Mouse (Mus musculus) neural tube, embryonic 15.5 days (tissue): ENCODE measurements around the gene Mthfsd. TPM values are rescaled to one million over a fixed set of nuclear protein-coding genes. Genes with fewer than 3 reads are reported as not detected.

Source experiments
- ATAC-seq: fragments of 200-750 bp; cut with Nextera tagmentation; 2 replicates; pipeline ENCODE4 v1.8.0; 2017; ENCODE audit warnings: mild to moderate bottlenecking, moderate TSS enrichment, moderate library complexity; ENCODE audit not compliant: low FRiP score
- H3K27ac ChIP-seq: fragments of 300-500 bp; sonication (generic); replicated peaks from 2 replicates; pipeline ENCODE4 v1.5.1; 2015; ENCODE audit warnings: mild to moderate bottlenecking, inconsistent platforms
- H3K27me3 ChIP-seq: fragments of 300-500 bp; sonication (generic); replicated peaks from 2 replicates; pipeline ENCODE4 v1.6.1; 2015; ENCODE audit warnings: inconsistent platforms
- H3K36me3 ChIP-seq: fragments of 300-500 bp; sonication (generic); 2 replicates; pipeline ENCODE4 v1.6.1; 2015; ENCODE audit warnings: inconsistent platforms
- H3K4me1 ChIP-seq: fragments of 300-500 bp; sonication (generic); 2 replicates; pipeline ENCODE4 v1.6.1; 2015; ENCODE audit warnings: inconsistent platforms
- H3K4me2 ChIP-seq: fragments of 300-500 bp; sonication (generic); 2 replicates; pipeline ENCODE4 v1.6.1; 2015; ENCODE audit warnings: inconsistent platforms, mild to moderate bottlenecking, moderate library complexity
- H3K4me3 ChIP-seq: fragments of 300-500 bp; sonication (generic); replicated peaks from 2 replicates; pipeline ENCODE4 v1.5.1; 2015; ENCODE audit warnings: mild to moderate bottlenecking, inconsistent platforms
- H3K9ac ChIP-seq: fragments of 300-500 bp; sonication (generic); replicated peaks from 2 replicates; pipeline ENCODE4 v1.6.1; 2015; ENCODE audit warnings: mild to moderate bottlenecking, inconsistent platforms
- H3K9me3 ChIP-seq: fragments of 300-500 bp; sonication (generic); replicated peaks from 2 replicates; pipeline ENCODE4 v1.6.1; 2016; ENCODE audit warnings: inconsistent platforms
- WGBS: fragments of 180-500 bp; shearing (Covaris S2); methylation state at CpG from one replicate; pipeline ENCODE4 v1.1.7; 2015; ENCODE audit warnings: mixed read lengths; 5-methylcytosine and 5-hydroxymethylcytosine counted together
- microRNA-seq: library from miRNA; unstranded; fragments of <30 nt; microRNA quantifications from one replicate; pipeline ENCODE4, GENCODE M21; 2017
- polyA plus RNA-seq: library from polyadenylated mRNA; unstranded; fragments of >200 nt; fragmentation: Nextera tagmentation; extraction: Ambion mirVana; gene quantifications from 2 replicates; pipeline ENCODE4 v1.2.1, GENCODE M21; 2015

The Mthfsd gene
- polyA plus RNA-seq, 1 experiment from 2014 or later = 50.6 TPM

DNA sequence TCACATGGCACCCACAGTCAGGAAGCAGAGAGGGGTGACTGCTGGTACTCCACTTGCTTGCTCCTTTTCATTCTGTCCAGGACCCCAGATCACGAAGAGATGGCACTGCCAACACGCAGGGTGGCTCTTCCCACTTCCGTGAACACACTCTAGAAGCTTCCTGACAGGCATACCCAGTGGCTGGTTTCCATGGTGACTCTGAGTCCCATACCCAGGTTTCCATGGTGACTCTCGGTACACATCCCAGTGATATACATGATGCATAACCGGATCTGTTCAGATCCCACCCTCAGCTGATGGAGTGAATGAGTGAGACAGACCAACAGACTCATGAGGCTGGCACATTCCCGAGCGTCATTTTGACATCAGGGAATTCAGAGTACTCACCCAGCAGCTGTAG, 49.1 kb downstream of the Mthfsd start:
- no peak overlapping the region for H3K27ac ChIP-seq
- H3K4me2 ChIP-seq = no peak overlapping the region
- H3K9me3 ChIP-seq = no peaks in the 10 kb centered on the region
- H3K27me3 ChIP-seq = peaks cover 21% of the 10 kb centered on the region
- 54% methylated on average over 7 of the region's 7 CpGs for WGBS
- no peak overlapping the region for H3K4me3 ChIP-seq
- no peak overlapping the region for H3K9ac ChIP-seq
- ATAC-seq = peak; percentile 69; the same call in 1 of the 2 replicates
- peaks cover 20% of the 10 kb centered on the region for H3K4me1 ChIP-seq
- H3K36me3 ChIP-seq = no peaks in the 10 kb centered on the region

DNA sequence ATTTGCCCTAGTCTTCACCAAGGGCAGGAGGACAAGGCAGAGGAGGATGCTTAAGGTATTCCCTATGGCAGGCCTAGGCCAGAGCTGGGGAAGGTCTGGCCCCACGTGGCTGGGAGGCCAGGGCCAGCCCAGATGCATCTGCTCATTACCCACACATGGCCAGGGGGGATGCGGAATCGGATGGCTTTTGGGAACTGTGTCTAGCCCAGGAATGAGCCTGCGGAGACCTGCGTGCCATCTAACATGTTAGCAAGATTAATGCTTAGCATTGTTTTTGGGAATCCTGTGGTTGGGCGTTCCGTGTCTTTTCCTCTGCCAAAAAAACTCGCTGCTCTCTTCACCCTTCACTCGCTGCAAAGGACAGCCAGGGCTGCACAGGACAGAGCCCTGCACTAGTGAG, 50.1 kb downstream of the Mthfsd start:
- H3K9ac ChIP-seq = no peak overlapping the region
- 50% methylated on average over 9 of the region's 9 CpGs for WGBS
- no peaks in the 10 kb centered on the region for H3K9me3 ChIP-seq
- H3K4me1 ChIP-seq = peaks cover 14% of the 10 kb centered on the region
- H3K36me3 ChIP-seq = no peaks in the 10 kb centered on the region
- peaks cover 15% of the 10 kb centered on the region for H3K27me3 ChIP-seq
- ATAC-seq = no peak
- H3K4me2 ChIP-seq = no peak overlapping the region
- no peak overlapping the region for H3K27ac ChIP-seq
- no peak overlapping the region for H3K4me3 ChIP-seq

DNA sequence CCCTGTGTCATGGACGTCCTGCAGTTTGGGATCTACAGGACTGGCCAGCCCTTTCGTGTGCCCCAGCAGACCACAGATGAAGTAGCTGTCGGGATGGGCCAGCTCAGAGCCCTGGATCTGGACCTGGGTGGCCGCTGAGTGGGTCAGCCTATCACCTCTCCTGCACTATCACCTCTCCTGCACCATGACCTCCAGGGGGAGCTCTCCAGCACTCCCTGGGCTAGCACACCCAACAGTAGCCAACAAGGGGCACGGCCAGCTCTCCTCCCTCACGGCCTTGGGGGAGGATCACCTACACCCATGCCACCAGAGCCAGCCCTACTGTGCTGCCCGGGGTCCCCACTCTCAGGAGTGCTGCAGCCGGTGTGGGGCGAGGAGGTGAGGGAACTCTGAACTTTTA, 60.8 kb downstream of the Mthfsd start:
- 70% methylated on average over 9 of the region's 9 CpGs for WGBS
- Histone ChIP-seq H3K9me3 (no peaks in the 10 kb centered on the region), H3K9ac (no peak overlapping the region), H3K36me3 (no peaks in the 10 kb centered on the region), H3K4me1 (no peaks in the 10 kb centered on the region), H3K27ac (no peak overlapping the region), H3K4me3 (no peak overlapping the region), H3K4me2 (no peak overlapping the region), H3K27me3 (peaks cover 13% of the 10 kb centered on the region; the same call in 1 of the 2 replicates)
- ATAC-seq = no peak

DNA sequence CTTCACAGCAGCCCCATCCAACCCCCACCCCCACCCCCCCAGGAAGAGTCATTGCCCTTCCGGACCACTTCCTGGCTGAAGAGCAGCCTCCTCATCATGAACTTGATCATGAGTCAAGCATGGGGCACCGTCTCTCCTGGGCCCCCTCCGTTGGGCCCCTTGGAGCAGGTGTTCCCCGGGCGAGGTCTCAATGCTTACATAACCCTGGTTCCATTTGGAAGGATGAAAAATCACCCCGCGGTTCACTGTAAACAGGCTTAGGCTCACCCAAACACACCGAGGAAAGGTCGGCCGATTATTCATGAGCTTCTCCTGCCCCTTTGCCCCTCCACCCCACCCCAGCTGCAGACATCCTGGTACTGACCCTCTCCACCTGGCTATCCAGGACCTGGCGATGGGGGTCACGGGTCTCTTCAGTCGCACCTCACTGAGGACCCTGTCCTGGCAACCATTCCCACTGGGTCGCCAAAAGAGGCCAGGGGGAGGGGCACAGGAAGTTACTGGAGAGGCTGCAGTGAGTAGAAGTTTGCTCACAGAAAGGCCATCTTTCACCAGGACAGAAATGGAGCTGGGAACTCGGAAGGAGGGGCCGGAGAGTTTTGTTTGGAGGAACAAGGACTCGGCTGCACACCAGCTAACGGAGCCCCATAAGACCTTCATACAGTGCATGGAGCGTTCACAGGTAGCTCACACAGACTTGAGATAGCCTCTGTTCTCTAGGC, 64.3 kb downstream of the Mthfsd start:
- H3K9ac ChIP-seq = no peak overlapping the region
- ATAC-seq = no peak
- H3K4me3 ChIP-seq = no peak overlapping the region
- H3K27ac ChIP-seq = no peak overlapping the region
- H3K36me3 ChIP-seq = no peaks in the 10 kb centered on the region
- H3K27me3 ChIP-seq = 0 out of 2 replicates have a peak, but pooled peaks cover 2% of the 10 kb centered on the region
- H3K4me1 ChIP-seq = no peaks in the 10 kb centered on the region
- 66% methylated on average over 19 of the region's 19 CpGs for WGBS
- no peak overlapping the region for H3K4me2 ChIP-seq
- no peaks in the 10 kb centered on the region for H3K9me3 ChIP-seq

Small RNA genes within 50 kb of the gene (microRNA-seq; reads per million reads assigned to microRNA genes)
- gene Gm27530 = not detected

Other genes with a start within 250 kb of the Mthfsd start
- 1.6 and 15.7 TPM in 2 replicates for gene Foxf1, start 24.0 kb downstream of the Mthfsd start, polyA plus RNA-seq
- gene Foxc2, start 7.8 kb upstream of the Mthfsd start, polyA plus RNA-seq = 3.4 TPM in 2 replicates
- 0.15 and 0.51 TPM in 2 replicates for gene Foxl1, start 19.5 kb upstream of the Mthfsd start, polyA plus RNA-seq